In genomic region chr2:167744080-167744479, GRCm38 (mm10) we compare ENCODE assay signal across 17 mouse cellular contexts. TPM values are rescaled to one million over a fixed set of nuclear protein-coding genes. Genes with fewer than 3 reads are reported as not detected.
A peak's percentile ranks its signal among the peaks of the same experiment; 100 is the strongest.
DNase-seq lines count a peak whose midpoint lies in the region; ATAC-seq and TF ChIP-seq lines count a peak whose summit lies in the region.
"Had no signal": no experiment of that assay in that cellular context is flagged by ENCODE, and none has a peak within 500 bp of the region (broad histone marks: within the 10 kb centered on the region; RNA-seq: fewer than 3 reads in every experiment).

No protein-coding gene starts in this region.

- H3K9ac ChIP-seq in forebrain, embryonic 11.5 days (ENCODE audit: low read length), result no peak overlapping the region
- 0 out of 2 replicates have a peak overlapping the region, but pooled peaks have one; percentile 3 for H3K9ac ChIP-seq in stomach, embryonic 16.5 days (ENCODE audit: low read length)
- H3K9ac ChIP-seq in stomach, postnatal 0 days (ENCODE audit: low read length), result no peak overlapping the region
- H3K9ac ChIP-seq: forebrain, embryonic 12.5 days; hindbrain, embryonic 13.5 days; liver, embryonic 15.5 days had no signal

- no peak overlapping the region for H3K4me2 ChIP-seq in forebrain, embryonic 11.5 days (ENCODE audit: low read depth, low read length, severe bottlenecking)
- H3K4me2 ChIP-seq in stomach, embryonic 16.5 days (ENCODE audit: low read depth, low read length), result no peak overlapping the region
- H3K4me2 ChIP-seq in stomach, postnatal 0 days (replicated peaks; ENCODE audit: low read depth), result no peak overlapping the region
- H3K4me2 ChIP-seq: forebrain, embryonic 12.5 days; hindbrain, embryonic 13.5 days; liver, embryonic 15.5 days had no signal

- no peak for TF ChIP-seq CTCF in kidney, adult 2 months (conservative IDR thresholded peaks at IDR 0.05; ENCODE audit: insufficient read depth, insufficient read length, low read depth, low read length)
- no peak for TF ChIP-seq CTCF in stomach, postnatal 0 days (IDR thresholded peaks at IDR 0.05; ENCODE audit: low read depth)

- no peak for DNase-seq in forebrain, embryonic 10.5 days (ENCODE audit: extremely low spot score, low spot score)
- DNase-seq in forebrain, embryonic 11.5 days (ENCODE audit: low spot score), result no peak
- peak; percentile 46 for DNase-seq in kidney, adult 2 months
- DNase-seq in kidney, postnatal 10 days, result no peak
- DNase-seq in stomach, postnatal 0 days (ENCODE audit: low spot score), result no peak
- no peak for DNase-seq in urinary bladder, postnatal 36 days (ENCODE audit: low spot score in 2 of 2)
- DNase-seq: adrenal gland, postnatal 25 days; cerebellum, adult 18-20 months; cerebellum, postnatal 25 days; embryo, embryonic 11 days had no signal

- no peak for TF ChIP-seq POLR2A in kidney, adult 2 months (IDR thresholded peaks at IDR 0.05; ENCODE audit: low read depth, low read length)

- WGBS in forebrain, embryonic 10.5 days, result 78% methylated on average over 1 of the region's 1 CpGs
- 73% methylated on average over 1 of the region's 1 CpGs for WGBS in forebrain, embryonic 11.5 days
- 31% methylated on average over 1 of the region's 1 CpGs for WGBS in kidney, adult 2 months
- WGBS in stomach, embryonic 16.5 days, result 61% methylated on average over 1 of the region's 1 CpGs
- 38% methylated on average over 1 of the region's 1 CpGs for WGBS in stomach, postnatal 0 days

- H3K27ac ChIP-seq in forebrain, embryonic 10.5 days, result peak overlapping the region; percentile 68; the same call in 1 of the 2 replicates
- H3K27ac ChIP-seq in forebrain, embryonic 11.5 days (ENCODE audit: low read depth, low read length), result no peak overlapping the region
- no peak overlapping the region for H3K27ac ChIP-seq in kidney, adult 2 months (ENCODE audit: insufficient read depth, low read depth, low read length)
- H3K27ac ChIP-seq in stomach, embryonic 16.5 days (ENCODE audit: low read length), result no peak overlapping the region
- H3K27ac ChIP-seq in stomach, postnatal 0 days (replicated peaks), result no peak overlapping the region
- H3K27ac ChIP-seq: forebrain, embryonic 12.5 days; hindbrain, embryonic 13.5 days; kidney, postnatal 0 days; liver, embryonic 15.5 days had no signal

- H3K36me3 ChIP-seq in forebrain, embryonic 10.5 days (replicated peaks), result no peaks in the 10 kb centered on the region
- H3K36me3 ChIP-seq in forebrain, embryonic 11.5 days (ENCODE audit: control insufficient read depth, insufficient read depth, low read length), result no peaks in the 10 kb centered on the region
- H3K36me3 ChIP-seq in kidney, adult 2 months (ENCODE audit: control insufficient read depth, insufficient read depth, low read length), result no peaks in the 10 kb centered on the region
- no peaks in the 10 kb centered on the region for H3K36me3 ChIP-seq in stomach, embryonic 16.5 days (ENCODE audit: control insufficient read depth, insufficient read depth, low read length)
- H3K36me3 ChIP-seq in stomach, postnatal 0 days (ENCODE audit: control insufficient read depth, insufficient read depth, low read length), result no peaks in the 10 kb centered on the region
- H3K36me3 ChIP-seq: forebrain, embryonic 12.5 days; hindbrain, embryonic 13.5 days; liver, embryonic 15.5 days had no signal

- ATAC-seq in forebrain, embryonic 11.5 days (replicated peaks; ENCODE audit: low FRiP score), result no peak
- no peak for ATAC-seq in stomach, embryonic 16.5 days (ENCODE audit: insufficient read depth, low FRiP score)
- ATAC-seq in stomach, postnatal 0 days (ENCODE audit: low FRiP score, low TSS enrichment), result no peak
- ATAC-seq: CD4-positive, CD25-positive, alpha-beta regulatory T cell, adult 4 months; Patski had no signal

- TF ChIP-seq EP300 in stomach, postnatal 0 days (optimal IDR thresholded peaks at IDR 0.05), result no peak

- no peaks in the 10 kb centered on the region for H3K9me3 ChIP-seq in forebrain, embryonic 10.5 days
- no peaks in the 10 kb centered on the region for H3K9me3 ChIP-seq in forebrain, embryonic 11.5 days (ENCODE audit: control insufficient read depth, low read length)
- no peaks in the 10 kb centered on the region for H3K9me3 ChIP-seq in stomach, embryonic 16.5 days (replicated peaks; ENCODE audit: control insufficient read depth, low read length)
- H3K9me3 ChIP-seq in stomach, postnatal 0 days (ENCODE audit: control insufficient read depth, low read length), result no peaks in the 10 kb centered on the region
- H3K9me3 ChIP-seq: forebrain, embryonic 12.5 days; hindbrain, embryonic 13.5 days; liver, embryonic 15.5 days had no signal

- no peak overlapping the region for H3K4me3 ChIP-seq in forebrain, embryonic 10.5 days
- H3K4me3 ChIP-seq in forebrain, embryonic 11.5 days (ENCODE audit: low read depth, low read length), result no peak overlapping the region
- no peak overlapping the region for H3K4me3 ChIP-seq in kidney, adult 2 months (ENCODE audit: insufficient read depth, low read depth, low read length)
- no peak overlapping the region for H3K4me3 ChIP-seq in stomach, embryonic 16.5 days (replicated peaks; ENCODE audit: low read length)
- H3K4me3 ChIP-seq in stomach, postnatal 0 days (ENCODE audit: low read depth, low read length), result no peak overlapping the region
- H3K4me3 ChIP-seq: forebrain, embryonic 12.5 days; hindbrain, embryonic 13.5 days; liver, embryonic 15.5 days had no signal

- H3K4me1 ChIP-seq in forebrain, embryonic 10.5 days, result peaks cover 59% of the 10 kb centered on the region
- H3K4me1 ChIP-seq in forebrain, embryonic 11.5 days (replicated peaks; ENCODE audit: control insufficient read depth, insufficient read depth, low read length), result peaks cover 2% of the 10 kb centered on the region; the same call in 1 of the 2 replicates
- H3K4me1 ChIP-seq in kidney, adult 2 months (ENCODE audit: control insufficient read depth, insufficient read depth, low read length), result no peaks in the 10 kb centered on the region; the same call in 1 of the 2 replicates
- peaks cover 34% of the 10 kb centered on the region for H3K4me1 ChIP-seq in stomach, embryonic 16.5 days (ENCODE audit: control insufficient read depth, insufficient read depth, low read length)
- peaks cover 7% of the 10 kb centered on the region for H3K4me1 ChIP-seq in stomach, postnatal 0 days (replicated peaks; ENCODE audit: control insufficient read depth, insufficient read depth)

- no peaks in the 10 kb centered on the region for H3K27me3 ChIP-seq in forebrain, embryonic 10.5 days (ENCODE audit: poor library complexity, severe bottlenecking)
- no peaks in the 10 kb centered on the region for H3K27me3 ChIP-seq in forebrain, embryonic 11.5 days (ENCODE audit: control insufficient read depth, insufficient read depth, low read length)
- no peaks in the 10 kb centered on the region for H3K27me3 ChIP-seq in kidney, adult 2 months (replicated peaks; ENCODE audit: control insufficient read depth, insufficient read depth, low read length)
- no peaks in the 10 kb centered on the region for H3K27me3 ChIP-seq in stomach, embryonic 16.5 days (ENCODE audit: control insufficient read depth, insufficient read depth, low read length)
- no peaks in the 10 kb centered on the region for H3K27me3 ChIP-seq in stomach, postnatal 0 days (ENCODE audit: control insufficient read depth, insufficient read depth, low read length)
- H3K27me3 ChIP-seq: hindbrain, embryonic 13.5 days; liver, embryonic 15.5 days; Patski had no signal

RNA-seq across cellular contexts. Expression of gene Tmem189, which starts 54.5 kb away (rescaled TPM):
- 31.5 and 34.2 TPM in 2 replicates for polyA plus RNA-seq in forebrain, embryonic 10.5 days (2016; fragmentation: Nextera tagmentation; extraction: Ambion mirVana)
- polyA plus RNA-seq in forebrain, embryonic 11.5 days (2014; fragmentation: Nextera tagmentation; extraction: Ambion mirVana), result 35.1 and 39.2 TPM in 2 replicates
- polyA plus RNA-seq in kidney, adult 2 months (2012; rRNA removed), result 288 and 414 TPM in 2 replicates
- polyA plus RNA-seq in stomach, embryonic 16.5 days (2015; fragmentation: Nextera tagmentation; extraction: Ambion mirVana), result 35.7 and 36.8 TPM in 2 replicates
- 74.6 and 85.7 TPM in 2 replicates for polyA plus RNA-seq in stomach, postnatal 0 days (2015; fragmentation: Nextera tagmentation; extraction: Ambion mirVana)

RNA-seq across cellular contexts. Expression of gene Cebpb, which starts 55.4 kb away (rescaled TPM):
- 0.33 and 0.44 TPM in 2 replicates for polyA plus RNA-seq in forebrain, embryonic 10.5 days (2016; fragmentation: Nextera tagmentation; extraction: Ambion mirVana)
- polyA plus RNA-seq in forebrain, embryonic 11.5 days (2014; fragmentation: Nextera tagmentation; extraction: Ambion mirVana), result 1.7 and 2.6 TPM in 2 replicates
- 45.3 and 70.3 TPM in 2 replicates for polyA plus RNA-seq in kidney, adult 2 months (2012; rRNA removed)
- 0.69 and 0.92 TPM in 2 replicates for polyA plus RNA-seq in stomach, embryonic 16.5 days (2015; fragmentation: Nextera tagmentation; extraction: Ambion mirVana)
- 55.0 and 60.2 TPM in 2 replicates for polyA plus RNA-seq in stomach, postnatal 0 days (2015; fragmentation: Nextera tagmentation; extraction: Ambion mirVana)

Comparison
In these comparisons a context has a peak if more than half of its experiments do, and no peak if none do; other contexts are left out.
1. RNA of gene Cebpb, which starts 55.4 kb away (polyA plus RNA-seq): 55.0 to 60.2 TPM in stomach, postnatal 0 days and 45.3 to 70.3 TPM in kidney, adult 2 months; 1.7 to 2.6 TPM in forebrain, embryonic 11.5 days, 0.69 to 0.92 TPM in stomach, embryonic 16.5 days and 0.33 to 0.44 TPM in forebrain, embryonic 10.5 days; every median in the first group is over 10 times any median in the second.